Mouse (Mus musculus) bone marrow macrophage, adult 2 months (primary cell): ENCODE data around the gene Meltf. TPM values are rescaled to one million over a fixed set of nuclear protein-coding genes. Genes with fewer than 3 reads are reported as not detected.

Experiments
- H3K27ac ChIP-seq: 2 replicates; pipeline ENCODE4 v1.5.1; 2012; ENCODE audit warnings: low read depth, low read length; ENCODE audit not compliant: insufficient read depth
- H3K4me1 ChIP-seq: 2 replicates; pipeline ENCODE4 v1.6.1; 2012; ENCODE audit warnings: low read length; ENCODE audit not compliant: control insufficient read depth, insufficient read depth
- H3K4me3 ChIP-seq: 2 replicates; pipeline ENCODE4 v1.5.1; 2012; ENCODE audit warnings: mild to moderate bottlenecking, low read length, moderate library complexity; ENCODE audit not compliant: insufficient read depth
- CTCF ChIP-seq: IDR thresholded peaks from 2 replicates; pipeline ENCODE4 v1.5.1; 2012; ENCODE audit warnings: low read depth, mild to moderate bottlenecking, low read length, moderate library complexity
- POLR2A ChIP-seq: IDR thresholded peaks from 2 replicates; pipeline ENCODE4 v1.6.1; 2012; ENCODE audit warnings: mild to moderate bottlenecking, low read depth, low read length, borderline replicate concordance
- polyA plus RNA-seq: library from polyadenylated mRNA; stranded (reverse); fragments of >200 nt; gene quantifications from 2 replicates; pipeline ENCODE4 v1.2.4, GENCODE M21; 2012; ENCODE audit not compliant: missing spikeins, insufficient read depth, insufficient read length

Meltf gene
- polyA plus RNA-seq, 1 experiment: not detected

GRCm38 (mm10) chr16:31866911-31867310, 11.7 kb upstream of the Meltf start:
- H3K4me3 ChIP-seq: no peak overlapping the region
- H3K27ac ChIP-seq: no peak overlapping the region
- H3K4me1 ChIP-seq: peaks cover 6% of the 10 kb centered on the region
- TF ChIP-seq POLR2A: no peak
- no peak for TF ChIP-seq CTCF

GRCm38 (mm10) chr16:31867736-31868135, 10.9 kb upstream of the Meltf start:
- no peak overlapping the region for H3K27ac ChIP-seq
- no peak overlapping the region for H3K4me3 ChIP-seq
- peaks cover 6% of the 10 kb centered on the region for H3K4me1 ChIP-seq
- TF ChIP-seq POLR2A (no peak), CTCF (no peak)

GRCm38 (mm10) chr16:31873721-31874120, 4.9 kb upstream of the Meltf start:
- no peak overlapping the region for H3K4me3 ChIP-seq
- no peaks in the 10 kb centered on the region for H3K4me1 ChIP-seq
- H3K27ac ChIP-seq: no peak overlapping the region
- TF ChIP-seq POLR2A (no peak), CTCF (no peak)

- no peaks in the 10 kb centered on the region for H3K4me1 ChIP-seq
- TF ChIP-seq POLR2A (no peak), CTCF (no peak)
- no peak overlapping the region for H3K4me3 ChIP-seq
- H3K27ac ChIP-seq: no peak overlapping the region
Observed at GRCm38 (mm10) chr16:31875391-31875790, 3.2 kb upstream of the Meltf start.

- no peaks in the 10 kb centered on the region for H3K4me1 ChIP-seq
- H3K4me3 ChIP-seq: no peak overlapping the region
- no peak for TF ChIP-seq POLR2A
- no peak for TF ChIP-seq CTCF
- H3K27ac ChIP-seq: no peak overlapping the region
Observed at GRCm38 (mm10) chr16:31876386-31876785, 2.2 kb upstream of the Meltf start.

GRCm38 (mm10) chr16:31878052-31878451, 558 bp upstream of the Meltf start:
- H3K4me3 ChIP-seq: no peak overlapping the region
- no peak overlapping the region for H3K27ac ChIP-seq
- TF ChIP-seq POLR2A (no peak), CTCF (no peak)
- H3K4me1 ChIP-seq: no peaks in the 10 kb centered on the region

- no peak overlapping the region for H3K4me3 ChIP-seq
- H3K27ac ChIP-seq: no peak overlapping the region
- TF ChIP-seq CTCF (no peak), POLR2A (no peak)
- H3K4me1 ChIP-seq: no peaks in the 10 kb centered on the region
Observed at GRCm38 (mm10) chr16:31880146-31880840, 1.7 kb downstream of the Meltf start.

GRCm38 (mm10) chr16:31882381-31882908, 3.8 kb downstream of the Meltf start:
- Histone ChIP-seq H3K27ac (no peak overlapping the region), H3K4me3 (no peak overlapping the region), H3K4me1 (no peaks in the 10 kb centered on the region)
- TF ChIP-seq CTCF (no peak), POLR2A (no peak)

GRCm38 (mm10) chr16:31883302-31883701, 4.7 kb downstream of the Meltf start:
- Histone ChIP-seq H3K4me1 (no peaks in the 10 kb centered on the region), H3K4me3 (no peak overlapping the region), H3K27ac (no peak overlapping the region)
- TF ChIP-seq CTCF (no peak), POLR2A (no peak)

- Histone ChIP-seq H3K27ac (no peak overlapping the region), H3K4me3 (no peak overlapping the region), H3K4me1 (no peaks in the 10 kb centered on the region)
- TF ChIP-seq POLR2A (no peak), CTCF (no peak)
Observed at GRCm38 (mm10) chr16:31883902-31884301, 5.3 kb downstream of the Meltf start.

- no peak for TF ChIP-seq CTCF
- TF ChIP-seq POLR2A: no peak
- Histone ChIP-seq H3K4me1 (no peaks in the 10 kb centered on the region), H3K27ac (no peak overlapping the region), H3K4me3 (no peak overlapping the region)
Observed at GRCm38 (mm10) chr16:31890907-31891306, 12.3 kb downstream of the Meltf start.
